Mouse (Mus musculus): ENCODE data around the gene Cfap57. TPM values are rescaled to one million over a fixed set of nuclear protein-coding genes. Genes with fewer than 3 reads are reported as not detected.

Gene Cfap57
- under 1 TPM; 0.72 to 0.82 TPM for total RNA-seq (2021)
- long read RNA-seq, experiment 1, partial matches to known transcripts, result 0 of 3 reads
- long read RNA-seq, experiment 1, other reads (novel, unspliced or antisense), result 2 of 3 reads
- long read RNA-seq, experiment 2, partial matches to known transcripts, result 1 of 4 reads
- long read RNA-seq, experiment 2, other reads (novel, unspliced or antisense), result 3 of 4 reads

- TF ChIP-seq CTCF (IDR thresholded peaks at IDR 0.05), result no peak
- DNase-seq (ENCODE audit: extremely low spot score in 1 of 2, low spot score in 2 of 2), result peak; percentile 83 to 86
- intact Hi-C loops (cut with DNase I), result loop anchor here (5.0 to 10.0 kb wide), 2 partner anchors 213 to 554 kb away; partner anchors contain the start of genes Med8, Szt2 and Zfp691
- Histone ChIP-seq H3K4me3 (peak within 1 kb of the TSS; percentile 54), H3K27ac (peak within 1 kb of the TSS; percentile 16)
Measured at GRCm38 (mm10) chr4:118620279-118620966, at the start of gene Cfap57, which contains the start of gene Ebna1bp2. TSS of gene Cfap57 (minus strand) at chr4:118620777. TSS of gene Ebna1bp2 (plus strand) at chr4:118620799.

DNA sequence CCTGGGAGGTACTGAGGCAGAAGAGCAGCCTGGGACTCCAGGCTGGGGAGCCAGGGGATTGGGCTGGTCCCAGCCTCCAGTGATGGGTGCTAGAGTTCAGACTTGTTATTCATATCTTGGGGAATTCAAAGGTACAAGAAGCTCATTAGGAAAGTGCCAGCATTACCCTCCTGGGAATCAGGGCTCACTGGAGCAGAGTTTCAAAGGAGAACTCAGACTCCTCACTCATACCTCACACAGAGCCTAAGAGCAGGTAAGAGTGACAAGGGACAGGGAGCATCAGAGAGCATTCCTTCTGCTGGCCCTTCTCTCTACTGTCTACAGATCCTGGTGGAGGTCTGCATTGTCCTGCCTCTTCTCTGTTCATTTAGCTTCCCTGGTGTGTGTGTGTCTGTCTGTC, 38.1 kb upstream of the Cfap57 start, which contains the start of gene Olfr62:
Gene Olfr62 (plus strand): TSS at position 301 of the 400 bp plus-strand sequence.
- H3K27ac ChIP-seq, result no peak within 1 kb of the TSS
- intact Hi-C loops (cut with DNase I), result no loop called here
- no peak for TF ChIP-seq CTCF (IDR thresholded peaks at IDR 0.05)
- no peak for DNase-seq (ENCODE audit: extremely low spot score in 1 of 2, low spot score in 2 of 2)
- no peak within 1 kb of the TSS for H3K4me3 ChIP-seq

DNA sequence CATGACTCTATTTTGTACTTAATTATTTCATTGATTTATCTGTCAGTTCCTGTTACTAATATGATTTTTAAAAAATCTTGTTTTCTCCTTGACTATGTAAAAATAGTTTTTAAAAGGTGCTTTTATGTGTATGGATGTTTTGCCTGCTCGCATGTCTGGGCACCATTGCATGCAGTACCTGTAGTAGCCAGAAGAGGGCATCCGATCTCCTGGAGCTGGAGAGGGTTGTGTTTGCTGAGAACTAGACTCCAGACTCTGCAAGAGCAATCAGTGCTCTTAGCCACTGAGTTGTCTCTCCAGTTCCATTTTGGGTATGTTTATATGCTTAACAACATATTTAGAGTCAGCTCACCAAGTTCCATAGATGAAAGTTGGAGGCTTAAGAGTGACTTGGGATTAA, 24.7 kb upstream of the Cfap57 start:
- intact Hi-C loops (cut with DNase I), result loop anchor here (1.0 to 10.0 kb wide), 2 partner anchors 343 to 550 kb away; partner anchors contain the start of genes Ermap and Svbp
- no peak overlapping the region for H3K4me3 ChIP-seq
- H3K27ac ChIP-seq, result no peak overlapping the region
- DNase-seq (ENCODE audit: extremely low spot score in 1 of 2, low spot score in 2 of 2), result peak; percentile 50 to 76
- TF ChIP-seq CTCF (IDR thresholded peaks at IDR 0.05), result peak; percentile 93

- no peak for TF ChIP-seq CTCF (IDR thresholded peaks at IDR 0.05)
- intact Hi-C loops (cut with DNase I), result loop anchor here (10.0 kb wide), 1 partner anchor 552 kb away; the partner anchor contains the start of genes Ermap and Svbp
- Histone ChIP-seq H3K27ac (no peak overlapping the region), H3K4me3 (no peak overlapping the region)
- DNase-seq (ENCODE audit: extremely low spot score in 1 of 2, low spot score in 2 of 2), result no peak
Measured at GRCm38 (mm10) chr4:118642346-118643190, 22.0 kb upstream of the Cfap57 start.

DNA sequence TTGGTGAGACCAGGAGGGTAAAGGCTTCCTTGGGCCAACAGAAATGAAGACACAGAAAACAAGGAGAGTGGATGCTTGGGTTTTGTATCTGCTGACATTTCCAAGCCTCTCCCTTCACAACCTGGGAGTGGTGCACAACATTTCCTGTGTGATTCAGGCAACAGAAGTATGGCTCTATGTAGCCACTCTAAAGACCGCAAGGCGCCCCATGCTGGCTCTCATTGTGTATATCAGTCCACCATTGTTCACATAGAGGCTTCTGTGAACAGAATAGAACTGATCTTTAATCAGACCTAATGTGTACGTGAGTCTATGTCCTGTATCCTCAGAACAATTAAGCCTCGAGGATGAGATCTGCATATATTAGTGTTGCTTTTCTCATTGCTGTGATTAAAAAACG, 9.7 kb upstream of the Cfap57 start:
- DNase-seq (ENCODE audit: extremely low spot score in 1 of 2, low spot score in 2 of 2), result no peak
- TF ChIP-seq CTCF (IDR thresholded peaks at IDR 0.05), result no peak
- intact Hi-C loops (cut with DNase I), result no loop called here
- Histone ChIP-seq H3K4me3 (no peak overlapping the region), H3K27ac (no peak overlapping the region)

- Histone ChIP-seq H3K27ac (no peak overlapping the region), H3K4me3 (peak overlapping the region; percentile 54)
- intact Hi-C loops (cut with DNase I), result loop anchor here (5.0 to 10.0 kb wide), 2 partner anchors 214 to 553 kb away; partner anchors contain the start of genes Med8, Szt2 and Zfp691
- TF ChIP-seq CTCF (IDR thresholded peaks at IDR 0.05), result no peak
- no peak for DNase-seq (ENCODE audit: extremely low spot score in 1 of 2, low spot score in 2 of 2)
Measured at GRCm38 (mm10) chr4:118621781-118622180, 1.2 kb upstream of the Cfap57 start.

GRCm38 (mm10) chr4:118620967-118621320, 367 bp upstream of the Cfap57 start:
- no peak for TF ChIP-seq CTCF (IDR thresholded peaks at IDR 0.05)
- DNase-seq (ENCODE audit: extremely low spot score in 1 of 2, low spot score in 2 of 2), result no peak
- peak overlapping the region; percentile 54 for H3K4me3 ChIP-seq
- intact Hi-C loops (cut with DNase I), result loop anchor here (5.0 to 10.0 kb wide), 2 partner anchors 214 to 554 kb away; partner anchors contain the start of genes Med8, Szt2 and Zfp691
- peak overlapping the region; percentile 16 for H3K27ac ChIP-seq

GRCm38 (mm10) chr4:118615412-118615811, 5.2 kb downstream of the Cfap57 start:
- TF ChIP-seq CTCF (IDR thresholded peaks at IDR 0.05), result no peak

GRCm38 (mm10) chr4:118612619-118613018, 8.0 kb downstream of the Cfap57 start:
- intact Hi-C loops (cut with DNase I), result no loop called here
- H3K4me3 ChIP-seq, result no peak overlapping the region
- DNase-seq (ENCODE audit: extremely low spot score in 1 of 2, low spot score in 2 of 2), result no peak
- no peak overlapping the region for H3K27ac ChIP-seq
- peak; percentile 56 for TF ChIP-seq CTCF (IDR thresholded peaks at IDR 0.05)

More at GRCm38 (mm10) chr4:118615412-118615811, 5.2 kb downstream of the Cfap57 start:
- no peak for DNase-seq (ENCODE audit: extremely low spot score in 1 of 2, low spot score in 2 of 2)
- H3K27ac ChIP-seq, result no peak overlapping the region
- no peak overlapping the region for H3K4me3 ChIP-seq
- intact Hi-C loops (cut with DNase I), result no loop called here

GRCm38 (mm10) chr4:118609836-118610235, 10.7 kb downstream of the Cfap57 start:
- no peak for TF ChIP-seq CTCF (IDR thresholded peaks at IDR 0.05)
- no peak overlapping the region for H3K4me3 ChIP-seq
- H3K27ac ChIP-seq, result no peak overlapping the region
- intact Hi-C loops (cut with DNase I), result no loop called here
- no peak for DNase-seq (ENCODE audit: extremely low spot score in 1 of 2, low spot score in 2 of 2)

GRCm38 (mm10) chr4:118604065-118604464, 16.5 kb downstream of the Cfap57 start:
- no peak for DNase-seq (ENCODE audit: extremely low spot score in 1 of 2, low spot score in 2 of 2)
- Histone ChIP-seq H3K27ac (no peak overlapping the region), H3K4me3 (no peak overlapping the region)
- intact Hi-C loops (cut with DNase I), result no loop called here
- no peak for TF ChIP-seq CTCF (IDR thresholded peaks at IDR 0.05)

Data from left cerebral cortex, adult 2 months (tissue).